Mouse (Mus musculus) brown adipose tissue, adult 24 weeks (tissue): ENCODE data around the gene Hyls1. TPM values are rescaled to one million over a fixed set of nuclear protein-coding genes. Genes with fewer than 3 reads are reported as not detected.

Source experiments
- H3K27ac ChIP-seq: fragments of 200-500 bp; replicated peaks from 2 replicates; pipeline ENCODE4 v1.5.1; 2012; ENCODE audit warnings: low read depth, mild to moderate bottlenecking, low read length
- H3K4me1 ChIP-seq: fragments of 200-500 bp; 2 replicates; pipeline ENCODE4 v1.6.1; 2012; ENCODE audit warnings: low read length, mixed read lengths; ENCODE audit not compliant: control insufficient read depth, insufficient read depth, insufficient read length
- H3K4me3 ChIP-seq: fragments of 200-500 bp; 2 replicates; pipeline ENCODE4 v1.5.1; 2012; ENCODE audit warnings: low read depth, mild to moderate bottlenecking, low read length, moderate library complexity; ENCODE audit not compliant: insufficient read depth
- polyA plus RNA-seq: library from polyadenylated mRNA; stranded (reverse); fragments of >200 nt; gene quantifications from 2 replicates; pipeline ENCODE4 v1.2.4, GENCODE M21; 2012; ENCODE audit not compliant: missing spikeins, insufficient read depth, insufficient read length

The Hyls1 gene
- polyA plus RNA-seq, 1 experiment = 2.0 TPM

GRCm38 (mm10) chr9:35558257-35559008, 11.8 kb downstream of the Hyls1 start, which contains the start of the genes Ddx25 and Pus3:
Gene Ddx25, minus strand, starts transcription at chr9:35558528.
Gene Pus3, plus strand, starts transcription at chr9:35558595.
- Histone ChIP-seq H3K4me1 (peaks cover 6% of the 10 kb centered on the region), H3K27ac (peak within 1 kb of the TSS; percentile 23; the same call in 1 of the 2 replicates), H3K4me3 (peak within 1 kb of the TSS; percentile 68)

GRCm38 (mm10) chr9:35556494-35557102, 13.6 kb downstream of the Hyls1 start:
- H3K4me1 ChIP-seq = peaks cover 6% of the 10 kb centered on the region
- no peak overlapping the region for H3K27ac ChIP-seq
- H3K4me3 ChIP-seq = no peak overlapping the region

GRCm38 (mm10) chr9:35548455-35548854, 21.7 kb downstream of the Hyls1 start:
- no peak overlapping the region for H3K27ac ChIP-seq
- no peaks in the 10 kb centered on the region for H3K4me1 ChIP-seq
- H3K4me3 ChIP-seq = no peak overlapping the region

- H3K4me1 ChIP-seq = no peaks in the 10 kb centered on the region
- H3K27ac ChIP-seq = no peak overlapping the region
- H3K4me3 ChIP-seq = no peak overlapping the region
Measured at GRCm38 (mm10) chr9:35546745-35547144, 23.5 kb downstream of the Hyls1 start.

- Histone ChIP-seq H3K4me3 (no peak overlapping the region), H3K4me1 (no peaks in the 10 kb centered on the region), H3K27ac (no peak overlapping the region)
Measured at GRCm38 (mm10) chr9:35545704-35546103, 24.5 kb downstream of the Hyls1 start.

- Histone ChIP-seq H3K4me1 (no peaks in the 10 kb centered on the region), H3K27ac (no peak overlapping the region), H3K4me3 (no peak overlapping the region)
Measured at GRCm38 (mm10) chr9:35544666-35545065, 25.5 kb downstream of the Hyls1 start.

GRCm38 (mm10) chr9:35543099-35543860, 26.9 kb downstream of the Hyls1 start:
- Histone ChIP-seq H3K4me1 (no peaks in the 10 kb centered on the region), H3K27ac (no peak overlapping the region), H3K4me3 (no peak overlapping the region)

- Histone ChIP-seq H3K4me1 (no peaks in the 10 kb centered on the region), H3K4me3 (no peak overlapping the region), H3K27ac (no peak overlapping the region)
Measured at GRCm38 (mm10) chr9:35541941-35542340, 28.3 kb downstream of the Hyls1 start.

- no peak overlapping the region for H3K27ac ChIP-seq
- no peaks in the 10 kb centered on the region for H3K4me1 ChIP-seq
Measured at GRCm38 (mm10) chr9:35541488-35541887, 28.7 kb downstream of the Hyls1 start.

GRCm38 (mm10) chr9:35541024-35541423, 29.2 kb downstream of the Hyls1 start:
- Histone ChIP-seq H3K4me1 (no peaks in the 10 kb centered on the region), H3K4me3 (no peak overlapping the region)

More at GRCm38 (mm10) chr9:35541488-35541887, 28.7 kb downstream of the Hyls1 start:
- H3K4me3 ChIP-seq = no peak overlapping the region

GRCm38 (mm10) chr9:35539001-35539750, 31.0 kb downstream of the Hyls1 start:
- Histone ChIP-seq H3K27ac (no peak overlapping the region), H3K4me1 (no peaks in the 10 kb centered on the region), H3K4me3 (no peak overlapping the region)

More at GRCm38 (mm10) chr9:35541024-35541423, 29.2 kb downstream of the Hyls1 start:
- H3K27ac ChIP-seq = no peak overlapping the region

- H3K27ac ChIP-seq = no peak overlapping the region
- H3K4me1 ChIP-seq = no peaks in the 10 kb centered on the region
- H3K4me3 ChIP-seq = no peak overlapping the region
Measured at GRCm38 (mm10) chr9:35535876-35536275, 34.3 kb downstream of the Hyls1 start.

- H3K4me1 ChIP-seq = no peaks in the 10 kb centered on the region
- H3K27ac ChIP-seq = no peak overlapping the region
- H3K4me3 ChIP-seq = no peak overlapping the region
Measured at GRCm38 (mm10) chr9:35535110-35535509, 35.1 kb downstream of the Hyls1 start.

- H3K4me3 ChIP-seq = no peak overlapping the region
- H3K27ac ChIP-seq = no peak overlapping the region
- H3K4me1 ChIP-seq = no peaks in the 10 kb centered on the region
Measured at GRCm38 (mm10) chr9:35533266-35533665, 36.9 kb downstream of the Hyls1 start.

GRCm38 (mm10) chr9:35529796-35530195, 40.4 kb downstream of the Hyls1 start:
- Histone ChIP-seq H3K4me1 (no peaks in the 10 kb centered on the region), H3K27ac (no peak overlapping the region), H3K4me3 (no peak overlapping the region)
